Mouse (Mus musculus) cerebellum, adult 18-20 months (tissue): ENCODE measurements around the gene Crtc1.

Experiments used
- DNase-seq, 2 experiments: peaks; one replicate each; pipeline ENCODE4 v3.0.0; 2021

Gene Crtc1

DNA sequence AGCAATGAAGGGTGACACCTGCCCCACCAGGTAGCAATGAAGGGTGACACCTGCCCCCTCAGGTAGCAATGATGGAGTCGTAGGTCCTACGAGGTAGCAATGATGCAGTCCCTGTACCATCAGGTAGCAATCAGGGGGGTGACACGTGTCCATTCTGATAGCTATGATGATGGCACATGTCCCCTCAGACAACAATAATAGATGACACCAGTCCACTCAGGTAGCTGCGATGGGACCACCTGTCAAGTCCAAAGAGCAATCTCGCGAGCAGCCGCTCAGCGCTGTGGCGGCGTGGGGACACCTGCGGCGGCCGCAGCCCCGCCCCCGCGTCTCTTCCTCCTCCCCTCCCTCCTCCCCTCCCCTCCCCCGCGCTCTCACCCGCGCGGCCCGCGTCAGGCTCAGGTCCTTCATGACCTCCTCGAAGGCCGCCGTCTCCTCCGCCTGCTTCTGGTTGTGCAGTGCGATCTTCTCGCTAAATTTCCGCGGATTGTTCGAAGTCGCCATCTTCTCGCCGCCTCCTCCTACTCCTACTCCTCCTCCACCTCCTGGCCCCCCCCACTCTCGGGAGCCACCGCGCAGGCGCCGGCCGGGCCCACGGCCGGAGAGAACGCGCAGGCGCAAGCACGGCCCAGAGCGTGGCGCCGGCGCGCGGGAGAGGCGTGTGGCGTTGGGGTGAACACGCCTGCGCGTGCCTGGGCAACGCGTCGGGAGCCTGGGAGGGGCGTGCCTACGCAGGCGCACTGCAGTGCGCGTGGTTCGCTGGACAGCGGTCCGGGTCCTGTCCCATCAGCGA is at the start of gene Crtc1:
Gene Crtc1 (minus strand): TSS at position 525 of the 793 bp plus-strand sequence.
- peak; percentile 96 to 99 for DNase-seq

DNA sequence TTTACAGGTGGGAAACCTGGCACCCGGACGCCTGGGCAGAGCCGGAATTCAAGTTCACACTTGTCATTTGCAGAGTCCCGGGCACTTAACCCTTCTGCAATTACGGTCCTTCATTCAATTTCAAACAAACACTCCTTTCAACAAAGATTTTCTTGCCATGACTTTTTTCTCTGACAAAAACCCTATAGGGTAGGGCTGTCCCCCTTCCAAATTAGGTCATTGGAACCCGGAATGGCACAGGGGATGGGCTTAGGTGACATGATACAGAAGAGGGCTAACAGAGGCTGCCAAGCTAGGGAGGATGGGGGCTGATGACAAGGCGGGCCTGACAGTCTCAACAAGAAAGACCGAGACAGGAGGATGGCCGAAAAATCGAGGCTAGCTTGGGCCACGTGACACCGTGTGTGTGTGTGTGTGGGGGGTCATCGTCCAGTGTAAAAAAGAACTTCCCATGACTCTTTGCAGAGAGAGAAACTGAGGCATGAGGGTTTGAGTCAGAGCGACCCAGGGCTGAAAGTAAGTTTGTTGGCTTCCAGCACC is 49.6 kb upstream of the Crtc1 start:
- no peak for DNase-seq

- DNase-seq: peak in 1 of 2 experiments; percentile 67
These were observed 48.8 kb upstream of the Crtc1 start for GRCm38 (mm10) chr8:70487993-70488796.

- peak; percentile 77 to 83 for DNase-seq
These were observed 47.7 kb upstream of the Crtc1 start, which contains the start of gene Tmem59l for GRCm38 (mm10) chr8:70486941-70487520. TSS of gene Tmem59l (minus strand) at chr8:70487358.

DNA sequence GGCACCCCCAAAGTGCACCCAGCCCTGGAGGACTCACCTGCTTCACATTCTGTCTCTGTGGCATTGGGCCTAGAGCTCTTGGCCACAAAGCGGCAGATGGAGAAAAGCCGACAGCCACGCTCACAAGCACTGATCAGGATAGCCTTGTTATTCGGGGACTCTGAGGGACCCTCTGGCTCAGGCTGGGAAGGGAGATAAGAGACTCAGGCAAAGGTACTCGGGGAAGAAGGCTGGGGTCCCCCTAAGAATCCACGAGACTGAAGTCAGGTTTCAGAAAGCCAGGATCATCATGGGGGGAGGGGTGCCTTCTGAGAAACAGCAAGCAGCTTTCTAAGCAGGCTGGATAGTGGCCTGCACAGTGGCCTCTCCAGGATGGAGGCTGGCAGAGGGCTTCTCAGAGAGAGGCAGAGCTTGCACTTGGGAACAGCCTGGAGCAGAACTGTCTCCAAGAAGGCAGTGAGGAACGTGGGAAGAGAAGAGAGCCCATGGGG is 46.9 kb upstream of the Crtc1 start:
- DNase-seq: peak; percentile 72 to 77

DNA sequence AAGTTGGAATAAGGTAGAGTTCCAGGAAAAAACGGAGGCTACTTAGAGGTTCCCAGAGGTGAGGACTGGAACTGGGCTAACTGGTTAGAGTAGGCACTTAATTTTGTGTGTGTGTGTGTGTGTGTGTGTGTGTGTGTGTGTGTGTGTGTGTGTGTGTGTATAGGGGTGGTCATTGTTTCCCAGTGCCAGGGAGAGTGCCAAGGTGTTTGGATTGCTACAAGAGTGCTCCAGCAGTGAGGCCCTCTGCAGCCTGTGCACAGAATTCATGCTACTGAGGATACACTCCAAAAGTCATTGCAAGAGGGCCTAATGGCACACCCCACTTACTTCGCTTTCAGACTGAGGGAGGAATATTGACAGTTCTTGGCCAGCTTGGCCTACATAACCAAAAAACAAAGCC is 43.6 kb upstream of the Crtc1 start:
- DNase-seq: no peak

DNA sequence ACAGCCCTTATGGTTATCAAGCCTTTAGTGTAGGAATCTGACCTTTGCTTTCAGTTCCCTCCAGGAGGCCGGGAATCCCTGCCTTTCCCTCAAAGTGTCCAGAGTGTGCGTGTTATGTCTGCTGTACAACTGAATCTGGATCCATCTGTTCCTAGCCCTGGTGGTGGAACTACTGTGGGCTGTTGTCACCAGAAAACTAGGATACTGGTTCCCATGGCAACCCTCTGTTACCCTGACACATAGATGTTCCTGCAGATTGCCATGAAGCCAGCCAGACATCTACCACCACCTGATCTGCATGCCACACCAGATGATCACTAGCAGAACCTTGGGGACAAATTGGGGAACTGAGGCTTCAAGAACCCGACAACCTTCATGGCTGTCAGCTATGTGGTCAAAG is 42.5 kb upstream of the Crtc1 start:
- DNase-seq: no peak

DNA sequence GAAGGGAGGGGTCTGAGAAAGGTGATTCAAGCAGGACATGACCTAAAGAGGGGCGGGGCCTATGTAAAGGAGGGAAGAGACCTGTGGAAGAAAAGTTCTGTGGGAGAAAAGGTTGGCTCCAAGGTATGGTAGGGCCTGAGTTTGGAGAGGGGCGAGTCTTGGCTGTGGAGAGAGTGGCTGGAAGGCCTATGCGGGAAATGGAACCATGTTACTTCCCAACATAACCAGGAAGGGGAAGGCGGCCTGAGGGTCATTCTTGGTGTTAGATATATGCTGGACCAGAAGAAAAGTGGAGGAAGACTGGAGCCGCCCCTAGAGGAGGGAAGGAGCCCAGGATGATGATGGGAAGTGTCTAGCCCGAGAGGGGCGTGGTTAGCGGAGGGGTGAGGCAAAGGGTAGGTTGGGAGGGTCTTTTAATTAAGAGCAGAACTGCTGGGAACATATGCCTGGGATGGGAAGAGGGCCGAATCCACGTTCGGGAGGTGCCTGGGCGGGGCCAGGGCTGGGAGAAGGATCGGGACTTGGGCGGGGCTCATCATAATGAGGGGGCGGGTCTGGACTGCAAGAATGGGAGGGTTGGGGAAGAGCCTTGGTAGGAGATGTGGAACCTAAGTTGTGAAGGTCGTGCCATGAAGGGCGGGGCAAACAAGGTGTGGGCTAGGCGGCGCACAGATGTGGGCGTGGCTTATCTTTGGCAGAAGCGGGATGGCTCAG is 38.0 kb upstream of the Crtc1 start:
- peak in 1 of 2 experiments; percentile 46 for DNase-seq

DNA sequence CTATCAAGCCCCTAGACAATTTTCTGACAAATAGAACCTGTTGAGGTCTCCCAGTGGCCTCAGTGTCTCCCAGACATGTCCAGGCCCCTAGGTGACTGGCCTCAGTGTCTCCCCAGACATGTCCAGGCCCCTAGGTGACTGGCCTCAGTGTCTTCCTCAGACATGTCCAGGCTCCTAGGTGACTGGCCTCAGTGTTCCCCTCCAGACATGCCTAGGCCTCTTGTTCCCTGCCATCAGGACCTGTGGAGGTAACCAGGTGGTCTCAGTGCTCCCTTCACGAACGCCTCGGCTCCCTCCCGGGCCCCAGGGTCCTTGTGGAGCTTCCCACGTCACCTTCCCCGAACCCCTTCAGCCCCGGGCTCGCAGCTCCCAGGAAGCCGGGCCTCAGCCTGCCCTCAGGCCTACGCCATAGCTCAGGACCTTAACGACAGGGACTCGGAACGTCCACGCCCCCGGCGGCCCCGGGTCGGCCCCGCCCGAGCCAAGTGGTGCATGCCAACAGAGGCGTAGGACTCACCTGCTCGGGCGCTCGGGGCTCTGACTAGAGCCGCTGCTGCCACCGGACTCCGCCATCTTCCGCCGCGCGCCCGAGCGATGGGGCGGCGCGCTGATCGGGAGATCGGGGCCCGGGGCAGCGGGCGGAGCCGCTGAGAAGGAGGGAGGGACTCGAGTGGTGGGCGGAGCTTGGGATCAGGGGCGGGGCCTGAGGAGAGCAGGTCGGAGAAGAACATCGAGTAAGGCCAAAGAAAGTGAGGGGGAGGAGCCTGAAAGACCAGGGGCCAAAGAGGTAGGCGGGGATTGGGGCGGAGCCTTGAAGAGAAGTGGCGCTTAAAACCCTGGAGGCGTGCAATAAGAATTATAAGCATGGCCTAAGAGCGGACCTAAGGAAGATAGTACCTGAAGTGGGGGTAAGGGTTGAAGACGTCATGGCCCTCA is 37.2 kb upstream of the Crtc1 start, which contains the start of gene Klhl26:
Gene Klhl26 (minus strand): TSS at position 636 of the 936 bp plus-strand sequence.
- peak; percentile 97 to 98 for DNase-seq

DNA sequence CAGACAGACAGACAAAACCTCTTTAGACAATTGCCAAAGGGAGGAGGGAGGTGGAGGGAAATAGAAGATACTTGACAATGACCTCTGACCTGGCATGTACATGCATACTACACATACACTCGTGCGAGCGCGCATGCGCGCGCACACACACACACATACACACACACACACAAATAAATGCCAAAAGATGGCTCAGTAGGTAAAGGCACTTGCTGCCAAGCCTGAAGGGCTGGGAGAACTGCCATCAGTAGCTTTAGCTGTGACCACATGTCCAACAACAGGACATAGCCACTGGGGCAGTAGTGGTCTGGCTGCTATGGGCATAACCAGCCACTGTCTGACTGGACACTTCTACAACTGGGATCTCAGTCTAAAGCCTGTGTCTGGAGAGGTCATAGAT is 32.5 kb upstream of the Crtc1 start:
- peak; percentile 65 to 66 for DNase-seq

GRCm38 (mm10) chr8:70469938-70470337 is 30.6 kb upstream of the Crtc1 start:
- no peak for DNase-seq

DNA sequence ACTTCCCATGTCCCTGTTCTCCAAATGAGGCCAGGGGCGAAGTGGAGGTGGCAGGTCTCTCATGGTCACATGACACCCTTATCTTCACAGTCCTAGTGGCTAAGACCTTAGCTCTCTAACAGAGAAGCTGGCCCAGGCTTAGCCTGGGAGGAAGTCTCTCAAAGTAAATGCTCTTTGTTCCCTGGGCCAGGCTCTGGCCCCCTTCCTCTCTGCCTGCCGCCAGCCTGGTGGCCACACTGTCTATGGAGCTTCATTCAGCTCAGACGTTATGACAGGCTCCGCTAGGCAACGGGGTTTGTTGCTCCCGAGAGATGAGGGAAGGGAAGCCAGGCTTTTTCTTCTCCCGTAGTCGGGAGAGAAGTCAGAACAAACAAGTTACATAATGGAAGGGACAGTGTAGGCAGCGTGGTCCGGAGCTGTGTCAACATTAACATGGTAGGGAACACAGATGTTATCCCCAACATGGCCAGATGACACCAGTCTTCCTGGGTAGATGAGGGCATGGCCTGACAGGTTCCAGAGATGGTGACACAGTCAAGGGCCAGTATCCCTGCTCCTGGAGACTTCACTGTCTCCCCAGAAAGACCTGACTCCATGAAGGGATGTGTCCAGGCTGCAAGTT is 30.0 kb upstream of the Crtc1 start:
- DNase-seq: no peak

DNA sequence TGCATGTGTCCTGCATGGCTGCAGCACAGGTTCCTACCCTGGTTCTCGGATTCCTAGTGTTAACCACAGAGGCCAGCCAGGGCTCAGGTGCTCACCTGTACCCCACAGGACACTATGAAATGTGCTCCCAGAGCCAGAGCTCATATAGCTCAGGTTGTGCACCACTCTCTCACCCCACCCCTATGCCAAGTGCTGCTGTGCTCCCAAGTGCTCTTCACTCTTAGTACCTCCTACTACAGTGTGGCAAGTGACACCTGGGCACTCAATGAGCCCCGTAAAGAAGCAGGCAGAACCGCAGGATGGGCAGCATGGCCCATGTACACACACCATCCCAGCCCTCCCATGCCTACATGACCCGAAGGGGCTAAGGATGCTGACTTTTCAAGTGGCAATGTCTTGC is 29.4 kb upstream of the Crtc1 start:
- no peak for DNase-seq

DNA sequence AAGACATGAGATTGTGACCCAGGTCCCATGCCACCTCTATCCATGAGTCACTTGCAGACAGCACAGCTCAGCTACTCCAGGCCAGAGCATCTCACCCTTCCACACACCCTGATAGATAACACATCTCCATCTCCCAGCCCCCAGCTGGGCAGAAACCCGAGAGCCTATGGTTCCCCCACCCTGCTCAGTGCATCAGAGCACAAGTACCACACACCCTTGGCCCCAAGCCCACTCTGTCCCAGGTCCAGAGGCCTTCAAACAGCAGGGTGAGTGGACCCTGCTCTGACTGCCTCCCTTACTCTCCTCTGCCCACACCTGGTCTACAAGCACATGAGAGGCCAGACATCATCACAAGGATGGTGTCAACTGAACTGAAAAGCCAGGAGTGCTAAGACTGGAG is 28.5 kb upstream of the Crtc1 start:
- DNase-seq: no peak

DNA sequence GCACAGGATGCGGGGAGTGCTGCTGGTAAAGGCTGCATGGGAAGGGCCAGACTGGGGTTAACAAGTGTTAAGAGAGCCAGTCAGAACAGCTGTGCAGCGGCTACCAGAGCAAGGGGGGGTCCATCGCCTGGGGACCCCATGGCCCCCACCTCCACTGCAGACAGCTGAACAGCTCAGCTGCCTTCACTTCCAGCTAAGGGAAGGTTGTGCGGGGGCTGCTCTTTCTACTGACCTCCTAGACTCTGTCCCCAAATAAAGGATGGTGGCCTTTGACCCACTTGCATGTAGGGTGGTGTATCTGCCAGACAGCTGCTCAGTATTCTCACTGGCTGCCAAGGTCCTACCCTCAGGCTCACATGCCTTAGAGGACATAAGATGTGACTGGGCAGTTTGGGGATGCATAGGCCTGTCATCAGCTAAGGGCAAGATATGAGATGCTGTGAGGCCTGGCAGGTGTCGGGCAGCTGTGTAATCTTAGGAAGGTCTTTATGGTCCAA is 27.9 kb upstream of the Crtc1 start:
- DNase-seq: no peak

DNA sequence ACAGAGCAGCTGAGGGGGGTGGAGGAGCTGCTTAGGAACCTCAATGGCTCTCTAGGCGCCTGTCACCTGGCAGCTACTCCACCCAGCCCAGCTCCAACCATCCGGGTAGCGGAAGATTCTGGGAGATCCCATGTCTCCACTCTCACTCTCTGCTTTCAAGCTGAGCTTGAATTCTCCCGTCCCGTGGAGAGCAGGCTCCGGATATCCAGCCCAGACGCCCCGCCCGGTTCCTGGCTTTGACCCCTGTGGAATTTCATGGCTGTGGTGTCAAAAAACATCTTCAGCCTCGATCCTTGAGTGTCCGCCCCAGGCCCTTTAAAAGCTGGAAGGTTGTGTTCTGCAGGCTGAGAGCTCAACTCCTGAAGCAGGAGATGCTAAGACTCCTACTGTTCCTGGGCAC is 27.4 kb upstream of the Crtc1 start:
- DNase-seq: no peak

- no peak for DNase-seq
These were observed 26.9 kb upstream of the Crtc1 start for GRCm38 (mm10) chr8:70466305-70466704.

GRCm38 (mm10) chr8:70465701-70466100 is 26.3 kb upstream of the Crtc1 start:
- no peak for DNase-seq

- no peak for DNase-seq
These were observed 24.8 kb upstream of the Crtc1 start for GRCm38 (mm10) chr8:70464162-70464561.

DNA sequence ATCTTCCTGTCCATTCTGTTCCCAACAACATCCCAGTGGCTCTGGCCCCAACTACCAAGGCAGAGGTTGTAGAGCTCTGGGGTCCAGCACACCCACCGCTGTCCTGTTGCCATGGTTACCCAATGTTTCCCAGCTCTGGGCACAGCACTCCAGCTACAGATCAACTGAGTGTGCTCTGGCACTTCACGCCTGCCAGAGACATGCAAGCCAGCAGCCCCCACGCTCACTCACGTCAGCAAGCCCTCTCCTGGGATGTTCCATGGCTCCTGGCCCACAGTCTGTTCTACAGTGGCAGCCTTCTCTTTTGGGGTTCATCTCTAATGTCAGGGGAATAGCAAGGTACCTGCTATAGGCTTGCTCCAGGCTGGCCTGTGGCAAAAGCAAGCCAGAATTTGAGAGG is 23.9 kb upstream of the Crtc1 start:
- DNase-seq: peak in 1 of 2 experiments; percentile 51

DNA sequence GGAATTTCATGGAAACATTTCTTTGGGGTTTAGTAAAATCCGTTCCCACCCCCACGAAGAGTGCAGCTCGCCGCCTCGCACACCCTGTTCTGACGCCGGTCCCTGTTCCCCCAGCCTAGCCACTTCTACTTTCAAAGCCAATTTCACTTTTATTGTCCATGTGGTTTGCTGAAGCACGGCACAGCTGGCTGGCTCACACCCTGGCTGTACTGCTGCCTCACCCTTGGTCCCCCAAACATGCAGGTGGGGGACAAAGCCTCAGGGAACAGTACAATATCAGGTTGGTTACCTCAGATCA is 23.1 kb upstream of the Crtc1 start:
- DNase-seq: no peak
